Mouse (Mus musculus): ENCODE results near the gene Cfap73. TPM values are rescaled to one million over a fixed set of nuclear protein-coding genes. Genes with fewer than 3 reads are reported as not detected.

Gene Cfap73
- polyA plus RNA-seq, 1 experiment from 2014 or later: not detected

- 92% methylated on average over 10 of the region's 10 CpGs for WGBS
- Histone ChIP-seq H3K27ac (no peak overlapping the region), H3K36me3 (ENCODE audit: poor library complexity, severe bottlenecking) (peaks cover 100% of the 10 kb centered on the region), H3K9ac (no peak overlapping the region), H3K27me3 (no peaks in the 10 kb centered on the region), H3K4me2 (no peak overlapping the region), H3K4me3 (no peak overlapping the region), H3K4me1 (no peaks in the 10 kb centered on the region), H3K9me3 (replicated peaks) (no peaks in the 10 kb centered on the region)
- no peak for ATAC-seq
Measured at GRCm38 (mm10) chr5:120621846-120622197, 12.2 kb downstream of the Cfap73 start.

- H3K36me3 ChIP-seq (ENCODE audit: poor library complexity, severe bottlenecking): peaks cover 99% of the 10 kb centered on the region
- H3K4me1 ChIP-seq: no peaks in the 10 kb centered on the region
- WGBS: 95% methylated on average over 23 of the region's 23 CpGs
- H3K27ac ChIP-seq: no peak overlapping the region
- no peak overlapping the region for H3K4me3 ChIP-seq
- no peaks in the 10 kb centered on the region for H3K9me3 ChIP-seq (replicated peaks)
- 0 out of 2 replicates have a peak, but pooled peaks have one; percentile 20 for ATAC-seq
- H3K4me2 ChIP-seq: no peak overlapping the region
- H3K27me3 ChIP-seq: no peaks in the 10 kb centered on the region
- H3K9ac ChIP-seq: no peak overlapping the region
Measured at GRCm38 (mm10) chr5:120621078-120621765, 12.8 kb downstream of the Cfap73 start.

- Histone ChIP-seq H3K36me3 (ENCODE audit: poor library complexity, severe bottlenecking) (peaks cover 99% of the 10 kb centered on the region), H3K9me3 (replicated peaks) (no peaks in the 10 kb centered on the region), H3K4me2 (no peak overlapping the region), H3K4me3 (no peak overlapping the region), H3K27me3 (no peaks in the 10 kb centered on the region), H3K9ac (no peak overlapping the region), H3K4me1 (no peaks in the 10 kb centered on the region), H3K27ac (no peak overlapping the region)
- 70% methylated on average over 18 of the region's 18 CpGs for WGBS
- ATAC-seq: peak; percentile 41; the same call in 1 of the 2 replicates
Measured at GRCm38 (mm10) chr5:120620375-120621077, 13.5 kb downstream of the Cfap73 start.

GRCm38 (mm10) chr5:120619201-120619600 is 14.8 kb downstream of the Cfap73 start:
- ATAC-seq: no peak
- 12% methylated on average over 5 of the region's 5 CpGs for WGBS
- Histone ChIP-seq H3K27me3 (no peaks in the 10 kb centered on the region), H3K4me1 (no peaks in the 10 kb centered on the region), H3K9ac (no peak overlapping the region), H3K27ac (no peak overlapping the region), H3K36me3 (ENCODE audit: poor library complexity, severe bottlenecking) (peaks cover 88% of the 10 kb centered on the region), H3K4me3 (no peak overlapping the region), H3K9me3 (replicated peaks) (no peaks in the 10 kb centered on the region), H3K4me2 (no peak overlapping the region)

GRCm38 (mm10) chr5:120618778-120619177 is 15.3 kb downstream of the Cfap73 start:
- peaks cover 4% of the 10 kb centered on the region for H3K4me1 ChIP-seq
- no peak overlapping the region for H3K4me2 ChIP-seq
- no peaks in the 10 kb centered on the region for H3K9me3 ChIP-seq (replicated peaks)
- 88% methylated on average over 12 of the region's 12 CpGs for WGBS
- no peaks in the 10 kb centered on the region for H3K27me3 ChIP-seq
- H3K9ac ChIP-seq: no peak overlapping the region
- peaks cover 84% of the 10 kb centered on the region for H3K36me3 ChIP-seq (ENCODE audit: poor library complexity, severe bottlenecking)
- no peak overlapping the region for H3K27ac ChIP-seq
- H3K4me3 ChIP-seq: no peak overlapping the region
- ATAC-seq: no peak

GRCm38 (mm10) chr5:120615903-120616302 is 18.1 kb downstream of the Cfap73 start:
- H3K4me1 ChIP-seq: peaks cover 17% of the 10 kb centered on the region
- H3K4me2 ChIP-seq: no peak overlapping the region
- no peak overlapping the region for H3K9ac ChIP-seq
- WGBS: 96% methylated on average over 4 of the region's 4 CpGs
- no peaks in the 10 kb centered on the region for H3K27me3 ChIP-seq
- no peak overlapping the region for H3K27ac ChIP-seq
- no peak for ATAC-seq
- H3K4me3 ChIP-seq: no peak overlapping the region
- H3K36me3 ChIP-seq (ENCODE audit: poor library complexity, severe bottlenecking): peaks cover 55% of the 10 kb centered on the region
- H3K9me3 ChIP-seq (replicated peaks): no peaks in the 10 kb centered on the region

GRCm38 (mm10) chr5:120612822-120613604 is 21.0 kb downstream of the Cfap73 start:
- H3K27ac ChIP-seq: peak overlapping the region; percentile 81
- H3K4me3 ChIP-seq: peak overlapping the region; percentile 61
- peak overlapping the region; percentile 78 for H3K9ac ChIP-seq
- ATAC-seq: peak; percentile 93
- peak overlapping the region; percentile 93 for H3K4me2 ChIP-seq
- no peaks in the 10 kb centered on the region for H3K9me3 ChIP-seq (replicated peaks)
- peaks cover 39% of the 10 kb centered on the region for H3K36me3 ChIP-seq (ENCODE audit: poor library complexity, severe bottlenecking)
- no peaks in the 10 kb centered on the region for H3K27me3 ChIP-seq
- H3K4me1 ChIP-seq: peaks cover 26% of the 10 kb centered on the region
- whole genome bisulfite sequencing: under 1% methylated on average over 69 of the region's 69 CpGs

GRCm38 (mm10) chr5:120612442-120612821 is 21.6 kb downstream of the Cfap73 start, which contains the start of the genes Rita1 and Ddx54:
TSS of gene Rita1 (minus strand) at chr5:120612589.
TSS of gene Ddx54 (plus strand) at chr5:120612739.
- ATAC-seq: peak; percentile 88
- Histone ChIP-seq H3K27ac (peak within 1 kb of the TSS; percentile 81), H3K36me3 (ENCODE audit: poor library complexity, severe bottlenecking) (peaks cover 33% of the 10 kb centered on the region), H3K27me3 (no peaks in the 10 kb centered on the region), H3K4me2 (peak within 1 kb of the TSS; percentile 93), H3K9me3 (replicated peaks) (no peaks in the 10 kb centered on the region), H3K4me1 (peaks cover 26% of the 10 kb centered on the region), H3K4me3 (peak within 1 kb of the TSS; percentile 61), H3K9ac (peak within 1 kb of the TSS; percentile 78)
- under 1% methylated on average over 22 of the region's 22 CpGs for WGBS

GRCm38 (mm10) chr5:120611416-120611815 is 22.6 kb downstream of the Cfap73 start:
- WGBS: 54% methylated on average over 8 of the region's 8 CpGs
- ATAC-seq: no peak
- Histone ChIP-seq H3K4me1 (peaks cover 26% of the 10 kb centered on the region), H3K4me2 (peak overlapping the region; percentile 88), H3K9me3 (replicated peaks) (no peaks in the 10 kb centered on the region), H3K36me3 (ENCODE audit: poor library complexity, severe bottlenecking) (peaks cover 25% of the 10 kb centered on the region), H3K27ac (no peak overlapping the region), H3K4me3 (peak overlapping the region; percentile 61), H3K27me3 (no peaks in the 10 kb centered on the region), H3K9ac (peak overlapping the region; percentile 78)

GRCm38 (mm10) chr5:120610906-120611305 is 23.1 kb downstream of the Cfap73 start:
- no peak for ATAC-seq

GRCm38 (mm10) chr5:120609246-120609775 is 24.7 kb downstream of the Cfap73 start:
- no peak for ATAC-seq
- H3K36me3 ChIP-seq (ENCODE audit: poor library complexity, severe bottlenecking): peaks cover 16% of the 10 kb centered on the region
- no peaks in the 10 kb centered on the region for H3K27me3 ChIP-seq
- H3K9me3 ChIP-seq (replicated peaks): no peaks in the 10 kb centered on the region
- H3K4me2 ChIP-seq: no peak overlapping the region
- H3K27ac ChIP-seq: no peak overlapping the region
- H3K4me3 ChIP-seq: no peak overlapping the region
- H3K9ac ChIP-seq: 0 out of 2 replicates have a peak overlapping the region, but pooled peaks have one; percentile 26
- peaks cover 31% of the 10 kb centered on the region for H3K4me1 ChIP-seq
- 82% methylated on average over 16 of the region's 16 CpGs for WGBS

More at GRCm38 (mm10) chr5:120610906-120611305, 23.1 kb downstream of the Cfap73 start:
- peaks cover 26% of the 10 kb centered on the region for H3K4me1 ChIP-seq
- H3K9me3 ChIP-seq (replicated peaks): no peaks in the 10 kb centered on the region
- H3K4me3 ChIP-seq: no peak overlapping the region
- H3K27ac ChIP-seq: no peak overlapping the region
- no peaks in the 10 kb centered on the region for H3K27me3 ChIP-seq
- 94% methylated on average over 5 of the region's 5 CpGs for WGBS
- H3K4me2 ChIP-seq: peak overlapping the region; percentile 88
- H3K9ac ChIP-seq: peak overlapping the region; percentile 78
- peaks cover 22% of the 10 kb centered on the region for H3K36me3 ChIP-seq (ENCODE audit: poor library complexity, severe bottlenecking)

Data from forebrain, embryonic 13.5 days (tissue).